Mouse (Mus musculus): ENCODE results near the gene Akt1s1. TPM values are rescaled to one million over a fixed set of nuclear protein-coding genes. Genes with fewer than 3 reads are reported as not detected.
A peak's percentile ranks its signal among the peaks of the same experiment; 100 is the strongest.

Akt1s1 gene
- polyA plus RNA-seq, 1 experiment from 2014 or later = 84.6 TPM

GRCm38 (mm10) chr7:44892276-44892921 is 43.6 kb downstream of the Akt1s1 start, which contains the start of gene Med25:
Gene Med25 (minus strand): TSS chr7:44892712.
- Histone ChIP-seq H3K27me3 (ENCODE audit: poor library complexity, severe bottlenecking) (no peaks in the 10 kb centered on the region), H3K27ac (peak within 1 kb of the TSS; percentile 98), H3K36me3 (replicated peaks) (peaks cover 38% of the 10 kb centered on the region), H3K4me3 (peak within 1 kb of the TSS; percentile 94), H3K9me3 (no peaks in the 10 kb centered on the region), H3K4me1 (peaks cover 57% of the 10 kb centered on the region)
- WGBS = under 1% methylated on average over 56 of the region's 56 CpGs
- peak; percentile 97 for DNase-seq (ENCODE audit: extremely low spot score, low spot score)

- Histone ChIP-seq H3K27me3 (ENCODE audit: poor library complexity, severe bottlenecking) (no peaks in the 10 kb centered on the region), H3K36me3 (replicated peaks) (peaks cover 37% of the 10 kb centered on the region), H3K27ac (peak overlapping the region; percentile 98), H3K4me1 (peaks cover 63% of the 10 kb centered on the region), H3K4me3 (peak overlapping the region; percentile 94), H3K9me3 (no peaks in the 10 kb centered on the region)
- DNase-seq (ENCODE audit: extremely low spot score, low spot score) = peak; percentile 49
- 26% methylated on average over 8 of the region's 8 CpGs for WGBS
These were observed 44.4 kb downstream of the Akt1s1 start for GRCm38 (mm10) chr7:44893197-44893596.

DNA sequence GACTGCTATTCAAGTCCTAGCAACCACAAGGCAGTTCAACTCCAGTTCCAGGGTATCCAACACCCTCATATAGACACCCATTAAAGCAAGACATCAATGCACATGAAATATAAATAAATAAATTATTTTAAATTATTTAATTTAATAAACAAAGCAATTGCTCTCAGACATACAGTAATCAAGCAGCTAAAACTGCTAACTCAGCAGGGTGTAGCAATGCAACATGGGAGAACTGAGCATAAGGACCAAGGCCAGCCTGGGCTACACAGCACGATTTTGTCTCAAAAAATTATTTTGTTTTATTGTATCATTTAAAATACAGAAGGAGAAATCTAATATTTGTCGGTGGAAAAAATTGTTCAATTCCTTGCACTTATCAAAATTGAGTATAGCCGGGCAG is 45.4 kb downstream of the Akt1s1 start:
- Histone ChIP-seq H3K4me3 (no peak overlapping the region), H3K36me3 (replicated peaks) (peaks cover 36% of the 10 kb centered on the region), H3K4me1 (peaks cover 73% of the 10 kb centered on the region), H3K27me3 (ENCODE audit: poor library complexity, severe bottlenecking) (no peaks in the 10 kb centered on the region), H3K27ac (peak overlapping the region; percentile 98), H3K9me3 (no peaks in the 10 kb centered on the region)
- 90% methylated on average over 3 of the region's 3 CpGs for WGBS
- DNase-seq (ENCODE audit: extremely low spot score, low spot score) = no peak

DNA sequence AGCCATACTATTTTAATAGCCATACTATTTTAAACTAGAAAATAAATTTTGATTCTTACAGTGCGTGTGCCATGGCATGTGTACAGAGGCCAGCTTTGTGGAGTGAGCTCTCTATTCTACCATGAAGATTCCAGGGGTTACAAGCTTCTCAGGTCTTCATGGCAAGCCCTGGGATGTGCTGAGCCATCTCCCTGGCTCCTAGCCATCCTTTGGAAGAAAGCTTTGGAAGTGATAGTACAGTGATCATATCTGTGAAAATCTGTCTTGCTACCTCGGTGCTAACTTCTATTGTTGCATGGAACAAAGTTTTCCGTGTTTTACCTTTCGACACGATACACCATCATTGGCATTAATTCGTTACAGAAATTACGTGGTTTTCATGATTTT is 46.4 kb downstream of the Akt1s1 start:
- WGBS = 61% methylated on average over 7 of the region's 7 CpGs
- H3K27me3 ChIP-seq (ENCODE audit: poor library complexity, severe bottlenecking) = no peaks in the 10 kb centered on the region
- H3K9me3 ChIP-seq = no peaks in the 10 kb centered on the region
- peaks cover 78% of the 10 kb centered on the region for H3K4me1 ChIP-seq
- peak overlapping the region; percentile 98 for H3K27ac ChIP-seq
- peak overlapping the region; percentile 74 for H3K4me3 ChIP-seq
- peaks cover 38% of the 10 kb centered on the region for H3K36me3 ChIP-seq (replicated peaks)
- no peak for DNase-seq (ENCODE audit: extremely low spot score, low spot score)

DNA sequence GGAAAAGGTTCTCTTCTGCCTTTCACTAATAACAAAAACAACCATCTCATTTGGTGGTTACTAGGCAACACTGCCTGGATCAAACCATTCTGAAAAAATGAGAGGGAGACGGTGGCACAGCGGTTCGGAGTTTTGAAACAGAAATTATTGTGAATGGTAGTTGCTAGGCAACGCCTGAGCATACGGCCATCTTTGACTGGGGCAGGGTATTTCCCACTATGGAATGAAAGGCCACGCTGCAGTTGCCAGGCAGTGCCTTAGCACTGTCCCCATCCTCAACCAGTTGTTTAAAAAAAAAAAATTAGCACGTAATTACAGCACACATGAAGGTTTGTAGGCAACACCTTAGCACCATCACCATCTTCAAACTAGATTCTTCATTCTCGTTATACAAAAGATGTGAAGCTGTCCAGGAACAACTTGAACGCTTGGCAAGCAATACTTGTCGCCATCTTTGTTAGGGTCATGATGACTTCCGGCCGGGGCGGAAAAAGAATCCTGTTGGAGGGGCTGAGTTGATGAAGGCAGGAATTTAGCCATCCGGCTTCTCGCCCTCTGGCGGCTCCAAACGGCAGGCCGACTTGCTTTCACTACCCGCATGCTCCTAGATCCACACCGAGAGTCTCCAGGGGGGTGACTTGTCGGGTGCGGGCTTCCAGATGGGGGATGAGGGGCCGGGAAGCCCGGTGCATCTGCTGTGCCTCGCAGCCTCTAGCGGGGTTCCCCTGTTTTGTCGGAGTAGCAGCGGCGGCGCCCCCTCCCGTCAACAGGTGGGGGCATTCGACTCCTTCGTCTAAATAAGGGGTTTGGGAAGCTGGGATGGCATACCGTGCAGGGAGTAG is 47.0 kb downstream of the Akt1s1 start, which contains the start of gene Fuz:
Gene Fuz (plus strand): TSS at position 487 of the 842 bp plus-strand sequence.
- WGBS = under 1% methylated on average over 34 of the region's 34 CpGs
- DNase-seq (ENCODE audit: extremely low spot score, low spot score) = peak; percentile 94

DNA sequence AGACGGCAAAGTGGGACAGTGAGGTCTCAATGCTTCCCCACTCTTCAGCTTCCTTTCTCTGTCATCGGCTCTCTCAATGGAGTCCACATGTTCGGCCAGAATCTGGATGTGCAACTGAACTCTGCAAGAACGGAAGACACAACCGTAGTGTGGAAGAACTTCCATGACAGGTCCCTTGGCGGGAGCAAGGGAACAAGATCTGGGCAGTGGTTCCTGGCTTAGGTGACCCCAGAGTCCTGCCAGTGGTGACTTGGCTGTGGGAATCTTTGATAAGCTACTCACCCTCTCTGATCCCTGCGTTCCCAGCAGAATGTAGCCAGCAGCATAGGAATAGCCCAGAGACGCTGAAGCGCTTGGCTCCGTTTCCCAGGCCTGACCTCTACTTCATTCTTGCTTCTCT is 47.7 kb downstream of the Akt1s1 start:
- peaks cover 40% of the 10 kb centered on the region for H3K36me3 ChIP-seq (replicated peaks)
- H3K4me1 ChIP-seq = peaks cover 78% of the 10 kb centered on the region
- H3K9me3 ChIP-seq = no peaks in the 10 kb centered on the region
- peak overlapping the region; percentile 98 for H3K27ac ChIP-seq
- DNase-seq (ENCODE audit: extremely low spot score, low spot score) = peak; percentile 33
- WGBS = 43% methylated on average over 10 of the region's 10 CpGs
- no peaks in the 10 kb centered on the region for H3K27me3 ChIP-seq (ENCODE audit: poor library complexity, severe bottlenecking)
- peak overlapping the region; percentile 74 for H3K4me3 ChIP-seq

More for the DNA sequence above, 47.0 kb downstream of the Akt1s1 start, which contains the start of gene Fuz:
- Histone ChIP-seq H3K4me1 (peaks cover 78% of the 10 kb centered on the region), H3K36me3 (replicated peaks) (peaks cover 38% of the 10 kb centered on the region), H3K9me3 (no peaks in the 10 kb centered on the region), H3K4me3 (peak within 1 kb of the TSS; percentile 74), H3K27ac (peak within 1 kb of the TSS; percentile 98), H3K27me3 (ENCODE audit: poor library complexity, severe bottlenecking) (no peaks in the 10 kb centered on the region)

GRCm38 (mm10) chr7:44898607-44899006 is 49.8 kb downstream of the Akt1s1 start:
- H3K4me1 ChIP-seq = peaks cover 77% of the 10 kb centered on the region

GRCm38 (mm10) chr7:44900632-44901031 is 51.8 kb downstream of the Akt1s1 start:
- 91% methylated on average over 11 of the region's 11 CpGs for WGBS
- no peaks in the 10 kb centered on the region for H3K27me3 ChIP-seq (ENCODE audit: poor library complexity, severe bottlenecking)
- peaks cover 81% of the 10 kb centered on the region for H3K36me3 ChIP-seq (replicated peaks)
- H3K9me3 ChIP-seq = no peaks in the 10 kb centered on the region
- H3K4me3 ChIP-seq = peak overlapping the region; percentile 47; the same call in 1 of the 2 replicates
- H3K4me1 ChIP-seq = peaks cover 58% of the 10 kb centered on the region
- no peak for DNase-seq (ENCODE audit: extremely low spot score, low spot score)
- H3K27ac ChIP-seq = peak overlapping the region; percentile 77

More at GRCm38 (mm10) chr7:44898607-44899006, 49.8 kb downstream of the Akt1s1 start:
- Histone ChIP-seq H3K36me3 (replicated peaks) (peaks cover 61% of the 10 kb centered on the region), H3K27me3 (ENCODE audit: poor library complexity, severe bottlenecking) (no peaks in the 10 kb centered on the region), H3K4me3 (peak overlapping the region; percentile 25), H3K27ac (peak overlapping the region; percentile 54), H3K9me3 (no peaks in the 10 kb centered on the region)
- no peak for DNase-seq (ENCODE audit: extremely low spot score, low spot score)
- WGBS = 32% methylated on average over 19 of the region's 19 CpGs

DNA sequence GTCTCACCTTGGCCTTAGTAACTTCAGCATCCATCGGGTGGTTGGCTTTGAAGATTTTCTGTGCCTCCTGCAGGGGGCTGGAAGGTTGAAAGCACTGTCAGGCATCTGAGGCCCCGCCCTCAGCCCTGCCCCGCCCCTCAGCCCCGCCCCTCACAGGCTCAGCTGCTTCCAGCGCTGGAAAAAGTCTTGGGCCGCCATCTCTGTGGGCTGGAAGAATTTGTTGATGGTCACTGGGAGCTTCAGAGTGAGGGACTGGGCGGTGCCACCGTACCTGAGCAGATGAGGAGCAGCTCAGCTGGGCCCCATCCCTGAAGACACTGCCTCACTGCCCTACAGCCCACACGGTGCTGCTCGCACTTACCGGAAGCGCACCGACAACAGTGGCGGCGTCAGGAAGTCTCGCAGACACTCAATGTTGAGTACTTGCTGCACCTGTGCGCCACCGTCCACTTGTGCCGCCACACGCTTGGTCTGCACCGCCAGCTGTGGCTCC is 52.5 kb downstream of the Akt1s1 start:
- H3K36me3 ChIP-seq (replicated peaks) = peaks cover 88% of the 10 kb centered on the region
- H3K4me1 ChIP-seq = peaks cover 55% of the 10 kb centered on the region
- WGBS = 14% methylated on average over 21 of the region's 21 CpGs
- no peaks in the 10 kb centered on the region for H3K27me3 ChIP-seq (ENCODE audit: poor library complexity, severe bottlenecking)
- H3K9me3 ChIP-seq = no peaks in the 10 kb centered on the region
- peak overlapping the region; percentile 77 for H3K27ac ChIP-seq
- H3K4me3 ChIP-seq = peak overlapping the region; percentile 47
- DNase-seq (ENCODE audit: extremely low spot score, low spot score) = peak; percentile 77

MicroRNA genes within 50 kb of the gene (microRNA counts, 519-probe panel; counts per million panel counts)
- 341 counts per million, percentile 65 among the panel's probes with 10 or more counts for microRNA mmu-miR-707

Small RNA genes within 50 kb of the gene (microRNA-seq; reads per million reads assigned to microRNA genes)
- not detected for gene Mir707

Other genes starting within 250 kb of the Akt1s1 start
- gene Myh14, start 178.1 kb upstream of the Akt1s1 start, polyA plus RNA-seq (2016; fragmentation: Nextera tagmentation; extraction: Ambion mirVana) = 1.5 and 1.8 TPM in 2 replicates
- not detected in 2 replicates for gene Izumo2, start 140.2 kb upstream of the Akt1s1 start, polyA plus RNA-seq (2016; fragmentation: Nextera tagmentation; extraction: Ambion mirVana)
- gene Vrk3, start 100.6 kb upstream of the Akt1s1 start, polyA plus RNA-seq (2016; fragmentation: Nextera tagmentation; extraction: Ambion mirVana) = 42.1 and 43.4 TPM in 2 replicates
- 3.5 and 4.3 TPM in 2 replicates for gene Zfp473, start 97.9 kb upstream of the Akt1s1 start, polyA plus RNA-seq (2016; fragmentation: Nextera tagmentation; extraction: Ambion mirVana)
- 168 and 172 TPM in 2 replicates for gene Nup62, start 32.9 kb upstream of the Akt1s1 start, polyA plus RNA-seq (2016; fragmentation: Nextera tagmentation; extraction: Ambion mirVana)
- 0.85 and 1.7 TPM in 2 replicates for gene Il4i1, start 32.6 kb upstream of the Akt1s1 start, polyA plus RNA-seq (2016; fragmentation: Nextera tagmentation; extraction: Ambion mirVana)
- gene Atf5, start 32.3 kb upstream of the Akt1s1 start, polyA plus RNA-seq (2016; fragmentation: Nextera tagmentation; extraction: Ambion mirVana) = 3.3 and 3.6 TPM in 2 replicates
- 72.8 and 73.6 TPM in 2 replicates for gene Tbc1d17, start 88 bp downstream of the Akt1s1 start, polyA plus RNA-seq (2016; fragmentation: Nextera tagmentation; extraction: Ambion mirVana)
- 37.8 and 39.8 TPM in 2 replicates for gene Pnkp, start 8.1 kb downstream of the Akt1s1 start, polyA plus RNA-seq (2016; fragmentation: Nextera tagmentation; extraction: Ambion mirVana)
- gene Ptov1, start 20.8 kb downstream of the Akt1s1 start, polyA plus RNA-seq (2016; fragmentation: Nextera tagmentation; extraction: Ambion mirVana) = 415 and 438 TPM in 2 replicates
- 175 and 185 TPM in 2 replicates for gene Med25, start 43.7 kb downstream of the Akt1s1 start, polyA plus RNA-seq (2016; fragmentation: Nextera tagmentation; extraction: Ambion mirVana)
- 24.8 and 25.0 TPM in 2 replicates for gene Fuz, start 47.1 kb downstream of the Akt1s1 start, polyA plus RNA-seq (2016; fragmentation: Nextera tagmentation; extraction: Ambion mirVana)
- gene Ap2a1, start 80.5 kb downstream of the Akt1s1 start, polyA plus RNA-seq (2016; fragmentation: Nextera tagmentation; extraction: Ambion mirVana) = 69.1 and 69.5 TPM in 2 replicates
- gene Tsks, start 94.2 kb downstream of the Akt1s1 start, polyA plus RNA-seq (2016; fragmentation: Nextera tagmentation; extraction: Ambion mirVana) = 0.47 TPM in 1 of 2 replicates, not detected in the other
- 19.4 and 20.8 TPM in 2 replicates for gene Cpt1c, start 125.9 kb downstream of the Akt1s1 start, polyA plus RNA-seq (2016; fragmentation: Nextera tagmentation; extraction: Ambion mirVana)
- 909 and 984 TPM in 2 replicates for gene Prmt1, start 137.6 kb downstream of the Akt1s1 start, polyA plus RNA-seq (2016; fragmentation: Nextera tagmentation; extraction: Ambion mirVana)
- gene Irf3, start 148.7 kb downstream of the Akt1s1 start, polyA plus RNA-seq (2016; fragmentation: Nextera tagmentation; extraction: Ambion mirVana) = 70.5 and 76.0 TPM in 2 replicates
- gene Bcl2l12, start 149.7 kb downstream of the Akt1s1 start, polyA plus RNA-seq (2016; fragmentation: Nextera tagmentation; extraction: Ambion mirVana) = 80.7 and 83.9 TPM in 2 replicates
- 39.9 and 41.0 TPM in 2 replicates for gene Scaf1, start 167.4 kb downstream of the Akt1s1 start, polyA plus RNA-seq (2016; fragmentation: Nextera tagmentation; extraction: Ambion mirVana)
- 15.0 and 16.8 TPM in 2 replicates for gene Rras, start 169.0 kb downstream of the Akt1s1 start, polyA plus RNA-seq (2016; fragmentation: Nextera tagmentation; extraction: Ambion mirVana)
- 11.9 and 12.7 TPM in 2 replicates for gene Prr12, start 203.9 kb downstream of the Akt1s1 start, polyA plus RNA-seq (2016; fragmentation: Nextera tagmentation; extraction: Ambion mirVana)
- gene Nosip, start 213.4 kb downstream of the Akt1s1 start, polyA plus RNA-seq (2016; fragmentation: Nextera tagmentation; extraction: Ambion mirVana) = 61.2 and 67.6 TPM in 2 replicates
- gene Prrg2, start 213.7 kb downstream of the Akt1s1 start, polyA plus RNA-seq (2016; fragmentation: Nextera tagmentation; extraction: Ambion mirVana) = 16.5 and 17.7 TPM in 2 replicates
- 101 and 113 TPM in 2 replicates for gene Rcn3, start 243.2 kb downstream of the Akt1s1 start, polyA plus RNA-seq (2016; fragmentation: Nextera tagmentation; extraction: Ambion mirVana)

Data from forebrain, embryonic 10.5 days (tissue).